Comparison of ENCODE assay signal across 24 mouse cellular contexts in the genomic region with DNA sequence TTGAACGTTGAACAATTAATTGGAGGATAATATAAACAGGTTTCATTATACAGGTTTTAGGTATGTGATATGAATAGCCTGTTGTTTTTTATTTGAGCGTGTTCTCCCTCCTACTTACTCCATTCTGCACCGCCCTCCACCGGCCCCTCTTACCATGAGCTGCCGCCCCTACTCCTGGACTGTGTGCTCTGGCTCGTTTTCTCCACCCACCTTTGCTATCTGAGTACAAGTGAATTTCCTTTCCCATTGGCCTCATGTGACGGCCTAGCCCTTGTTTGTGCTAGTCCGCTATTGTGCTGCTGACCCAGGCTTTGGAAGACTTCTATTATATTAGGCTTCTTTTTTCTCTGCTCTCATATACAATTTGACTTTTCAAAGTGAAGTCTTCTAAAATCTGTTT.
"Had no signal": no experiment of that assay in that cellular context is flagged by ENCODE, and none has a peak within 500 bp of the region (broad histone marks: within the 10 kb centered on the region; RNA-seq: fewer than 3 reads in every experiment).

No protein-coding gene starts in this region.

- ATAC-seq: forebrain, postnatal 0 days; hindbrain, postnatal 0 days; intestine, embryonic 16.5 days had no signal

- H3K27me3 ChIP-seq: heart, embryonic 13.5 days; heart, embryonic 15.5 days; hindbrain, embryonic 13.5 days; hindbrain, embryonic 15.5 days; kidney, embryonic 15.5 days; limb, embryonic 13.5 days; limb, embryonic 15.5 days had no signal

- DNase-seq: forebrain, postnatal 0 days; gastrocnemius, postnatal 36 days; heart, adult 18-20 months; heart, postnatal 14 days; heart, postnatal 36 days; kidney, adult 11 months; kidney, adult 2 months; kidney, adult 9 months; kidney, postnatal 14 days; kidney, postnatal 36 days; layer of hippocampus, adult 9-11 months; layer of hippocampus, postnatal 36 days; left cerebral cortex, postnatal 4 days had no signal

- H3K4me1 ChIP-seq: heart, embryonic 13.5 days; heart, embryonic 15.5 days; hindbrain, embryonic 13.5 days; hindbrain, embryonic 15.5 days; kidney, embryonic 15.5 days; limb, embryonic 13.5 days; limb, embryonic 15.5 days had no signal

- H3K4me2 ChIP-seq: heart, embryonic 11.5 days; heart, embryonic 13.5 days; heart, embryonic 15.5 days; hindbrain, embryonic 13.5 days; hindbrain, embryonic 15.5 days; kidney, embryonic 15.5 days; limb, embryonic 13.5 days; limb, embryonic 15.5 days had no signal

- H3K9ac ChIP-seq: forebrain, postnatal 0 days; heart, embryonic 13.5 days; heart, embryonic 15.5 days; hindbrain, embryonic 13.5 days; hindbrain, embryonic 15.5 days; kidney, embryonic 15.5 days; limb, embryonic 13.5 days; limb, embryonic 15.5 days had no signal

- H3K36me3 ChIP-seq: heart, embryonic 13.5 days; heart, embryonic 15.5 days; hindbrain, embryonic 13.5 days; hindbrain, embryonic 15.5 days; kidney, embryonic 15.5 days; limb, embryonic 13.5 days; limb, embryonic 15.5 days had no signal

- H3K27ac ChIP-seq: heart, embryonic 13.5 days; heart, embryonic 15.5 days; hindbrain, embryonic 13.5 days; hindbrain, embryonic 15.5 days; hindbrain, postnatal 0 days; kidney, embryonic 15.5 days; kidney, postnatal 0 days; limb, embryonic 13.5 days; limb, embryonic 15.5 days had no signal

- H3K4me3 ChIP-seq: heart, embryonic 13.5 days; heart, embryonic 15.5 days; hindbrain, embryonic 13.5 days; hindbrain, embryonic 15.5 days; kidney, embryonic 15.5 days; limb, embryonic 13.5 days; limb, embryonic 15.5 days had no signal

- H3K9me3 ChIP-seq: heart, embryonic 13.5 days; heart, embryonic 15.5 days; hindbrain, embryonic 13.5 days; hindbrain, embryonic 15.5 days; kidney, embryonic 15.5 days; limb, embryonic 13.5 days; limb, embryonic 15.5 days had no signal
